Mouse (Mus musculus): ENCODE results near the gene Cyp21a1. TPM values are rescaled to one million over a fixed set of nuclear protein-coding genes. Genes with fewer than 3 reads are reported as not detected.
"Not testable (repeated sequence)": the region's sequence is repeated elsewhere in the genome, so short reads cannot be mapped to it uniquely, and the experiment has no call there.

Cyp21a1 gene
- polyA plus RNA-seq (2012) = not detected in 2 replicates

DNA sequence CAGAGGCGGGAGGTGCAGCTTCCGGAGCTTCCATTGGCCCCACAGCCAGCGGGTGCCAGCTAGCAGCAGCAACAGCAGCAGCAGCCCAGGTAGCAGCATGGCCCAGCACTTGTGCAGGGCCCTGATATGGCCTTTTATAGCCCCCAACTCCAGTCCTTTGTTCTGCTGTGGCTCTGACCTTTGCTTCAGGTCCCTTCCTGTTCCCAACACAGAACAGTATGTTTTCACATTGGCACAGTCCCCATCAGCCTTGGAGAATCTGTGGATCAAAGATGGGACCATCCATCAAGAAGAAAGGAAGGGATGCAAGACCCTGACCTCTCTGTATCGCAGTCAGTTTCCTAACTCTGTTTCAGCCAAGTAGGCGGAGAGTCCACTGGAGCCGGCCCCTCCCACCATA lies at the start of gene Cyp21a1:
Cyp21a1 (minus strand) TSS at position 261 of the 400 bp plus-strand sequence.
- not testable (repeated sequence) for TF ChIP-seq GATA1 (IDR thresholded peaks at IDR 0.05; ENCODE audit: low read length)

DNA sequence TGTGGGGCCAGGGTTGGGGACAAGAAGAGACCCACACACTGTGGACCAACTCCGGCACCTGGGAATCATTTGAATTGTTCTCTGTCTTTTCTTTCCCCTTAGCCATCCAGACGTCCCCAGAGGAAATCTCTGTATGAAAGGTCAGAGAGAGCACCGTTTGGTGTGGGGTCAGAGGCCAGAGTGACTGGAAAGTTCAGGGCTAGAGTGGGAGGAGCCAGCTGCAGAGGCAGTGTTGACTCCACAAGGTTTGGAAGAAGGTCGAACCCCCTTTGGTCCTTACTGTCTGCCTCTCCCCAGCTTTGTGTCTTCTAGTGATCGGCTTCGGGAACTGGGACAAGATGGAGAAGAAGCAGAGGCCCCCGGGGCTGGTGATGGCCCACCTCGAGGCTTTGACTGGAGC lies 49.1 kb upstream of the Cyp21a1 start:
- no peak for TF ChIP-seq GATA1 (IDR thresholded peaks at IDR 0.05; ENCODE audit: low read length)

DNA sequence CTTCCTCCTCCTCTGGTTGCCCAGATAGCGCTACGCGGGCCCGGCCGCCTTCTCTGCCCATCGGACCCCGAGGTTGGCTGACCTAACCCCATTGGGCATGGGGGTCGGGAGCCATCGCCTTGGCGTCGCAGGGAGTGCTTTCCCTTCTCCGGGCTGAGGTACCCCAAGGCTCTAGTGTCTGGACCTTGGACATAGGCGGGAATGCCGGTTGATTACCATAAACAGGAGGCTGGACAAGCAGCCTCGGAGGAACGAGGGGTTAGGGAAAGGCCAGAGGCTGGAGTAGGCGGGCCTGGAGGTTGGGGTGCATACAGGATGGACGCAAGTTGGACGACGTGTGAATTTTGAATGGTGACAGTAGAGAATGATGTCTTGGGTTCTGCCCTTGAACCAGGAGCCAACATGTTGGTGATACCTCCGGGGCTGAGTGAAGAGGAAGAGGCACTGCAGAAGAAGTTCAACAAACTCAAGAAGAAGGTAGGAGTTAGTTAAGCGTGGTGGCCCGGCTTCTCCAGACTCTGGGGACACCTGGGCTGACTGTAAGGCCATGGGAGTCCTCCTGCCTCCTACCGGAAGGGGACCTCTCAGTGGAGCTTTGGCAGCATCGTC lies 46.3 kb upstream of the Cyp21a1 start:
- TF ChIP-seq GATA1 (IDR thresholded peaks at IDR 0.05; ENCODE audit: low read length) = no peak

DNA sequence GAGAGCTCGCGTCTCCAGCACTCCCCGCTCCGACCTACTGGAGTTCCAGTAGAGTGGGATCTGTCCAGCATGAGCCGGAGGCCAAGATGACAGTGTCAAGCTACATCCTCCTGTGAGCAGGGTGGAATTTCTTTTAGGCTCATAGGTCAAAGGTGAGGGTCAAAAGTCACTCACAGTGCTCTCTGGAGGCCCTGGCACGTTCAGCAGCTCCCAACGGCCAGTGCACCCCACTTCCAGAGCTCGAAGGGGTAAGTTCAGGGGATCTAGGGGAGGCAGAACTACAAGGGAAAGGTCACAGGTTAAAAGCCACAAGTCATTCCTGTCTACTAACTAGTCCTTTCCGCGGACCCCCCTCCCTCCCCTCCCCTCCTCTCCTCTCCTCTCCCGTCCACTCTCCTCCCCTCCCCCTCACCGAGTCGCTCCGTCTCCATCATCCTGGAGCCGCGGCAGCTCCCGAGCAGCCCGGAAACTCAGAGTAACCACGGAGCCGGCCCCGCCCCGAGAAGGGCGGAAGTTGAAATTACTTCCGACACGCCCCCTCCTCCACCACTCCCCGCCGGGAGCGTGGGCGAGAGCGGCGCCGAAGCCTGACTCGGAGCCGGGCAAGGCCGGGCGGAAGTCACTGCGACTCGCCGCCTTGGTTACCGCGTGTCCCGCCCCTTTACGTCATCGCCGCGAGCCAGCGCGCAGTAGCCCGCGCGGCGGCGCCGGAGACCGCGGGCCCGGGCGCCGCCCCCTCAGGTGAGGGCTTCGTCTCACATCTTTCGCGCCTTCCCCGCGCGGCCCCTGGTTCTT lies 45.6 kb upstream of the Cyp21a1 start, which contains the start of the genes Skiv2l and Nelfe:
Skiv2l (minus strand) TSS at position 489 of the 795 bp plus-strand sequence.
Nelfe (plus strand) TSS at position 670 of the 795 bp plus-strand sequence.
- no peak for TF ChIP-seq GATA1 (IDR thresholded peaks at IDR 0.05; ENCODE audit: low read length)

DNA sequence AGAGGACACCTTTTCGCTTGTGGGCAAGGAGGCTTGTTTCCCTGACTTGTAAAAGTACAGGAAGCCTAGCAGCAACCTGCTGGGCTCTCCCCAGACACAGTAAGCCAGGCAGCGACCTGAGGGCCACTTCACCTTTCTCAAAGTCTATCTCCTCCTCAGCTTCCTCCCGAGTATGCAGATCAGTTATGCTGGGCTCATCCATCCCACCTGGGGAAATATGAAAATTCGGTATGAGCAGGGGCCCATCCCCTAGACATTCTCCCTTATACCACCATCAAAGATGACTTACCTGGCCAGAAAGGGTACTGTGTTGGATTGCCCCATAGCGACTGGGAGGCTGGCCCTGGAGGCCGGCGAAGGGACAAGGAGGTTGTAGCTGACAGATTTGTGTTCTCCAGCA lies 43.3 kb upstream of the Cyp21a1 start:
- no peak for TF ChIP-seq GATA1 (IDR thresholded peaks at IDR 0.05; ENCODE audit: low read length)

DNA sequence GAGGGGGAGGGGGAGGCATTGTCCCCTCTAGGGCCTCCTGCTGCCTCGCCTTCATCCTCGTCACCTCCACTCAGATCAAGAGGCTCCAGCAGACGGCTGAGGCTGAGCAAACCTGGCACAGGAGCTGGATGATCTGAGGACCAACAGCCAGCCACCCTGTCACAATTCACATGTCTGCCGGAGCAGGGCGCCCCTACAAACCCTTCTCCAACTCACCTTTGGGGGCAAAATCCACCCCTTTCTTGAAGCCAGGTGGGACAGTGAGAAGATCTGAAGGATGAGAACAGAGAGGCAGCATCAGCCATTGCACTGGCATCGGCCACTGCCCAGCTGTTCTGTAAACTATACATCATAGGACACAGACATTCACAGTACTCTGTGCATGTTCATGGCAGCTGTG lies 42.8 kb upstream of the Cyp21a1 start:
- no peak for TF ChIP-seq GATA1 (IDR thresholded peaks at IDR 0.05; ENCODE audit: low read length)

DNA sequence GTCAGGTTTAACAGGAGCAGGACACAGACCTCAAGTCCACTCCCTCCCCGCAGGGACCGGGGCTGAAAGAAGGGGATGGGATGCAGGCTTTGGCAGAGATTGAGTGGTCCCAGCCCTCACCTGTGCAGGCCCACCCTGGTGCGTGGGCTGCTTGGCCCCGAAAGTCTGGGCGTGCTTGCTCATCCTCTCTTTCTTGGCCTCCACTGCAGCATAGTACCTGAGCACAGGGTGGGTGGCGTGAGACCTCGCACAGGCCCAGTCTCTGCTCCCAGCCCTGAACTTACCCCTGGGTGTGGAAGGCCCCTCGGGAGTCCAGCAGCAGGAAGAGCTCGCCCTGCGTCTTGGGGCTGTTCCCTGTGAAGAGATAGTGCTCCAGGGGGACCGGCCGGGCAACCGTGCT lies 40.5 kb upstream of the Cyp21a1 start:
- TF ChIP-seq GATA1 (IDR thresholded peaks at IDR 0.05; ENCODE audit: low read length) = no peak

DNA sequence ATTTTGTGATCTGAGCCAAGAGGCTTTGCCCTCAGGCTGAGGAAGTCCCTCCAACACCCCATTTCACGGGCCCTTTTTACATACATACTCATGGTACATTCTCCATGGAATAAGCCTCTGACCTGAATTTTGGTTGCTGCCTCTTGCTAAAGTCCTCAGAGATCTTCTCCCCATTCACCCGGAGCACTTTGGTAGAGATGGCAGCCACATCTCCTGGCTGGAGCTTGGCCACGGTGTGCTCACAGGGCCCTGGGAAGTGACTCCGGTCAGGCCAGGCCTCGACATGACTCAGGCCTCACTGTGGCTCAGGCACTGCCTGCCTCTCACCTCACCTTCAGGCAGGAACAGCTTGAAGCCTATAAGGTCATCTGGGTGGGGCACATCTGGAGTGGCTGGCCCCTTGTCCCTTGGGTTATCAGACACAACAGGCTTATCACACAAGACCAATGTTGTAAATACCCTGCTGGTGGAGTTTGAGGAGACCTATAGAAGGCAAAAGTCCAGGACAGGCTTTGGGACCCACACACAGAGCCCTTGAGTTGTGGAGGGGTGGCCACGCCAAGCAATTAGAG lies 36.5 kb upstream of the Cyp21a1 start:
- TF ChIP-seq GATA1 (IDR thresholded peaks at IDR 0.05; ENCODE audit: low read length) = no peak

DNA sequence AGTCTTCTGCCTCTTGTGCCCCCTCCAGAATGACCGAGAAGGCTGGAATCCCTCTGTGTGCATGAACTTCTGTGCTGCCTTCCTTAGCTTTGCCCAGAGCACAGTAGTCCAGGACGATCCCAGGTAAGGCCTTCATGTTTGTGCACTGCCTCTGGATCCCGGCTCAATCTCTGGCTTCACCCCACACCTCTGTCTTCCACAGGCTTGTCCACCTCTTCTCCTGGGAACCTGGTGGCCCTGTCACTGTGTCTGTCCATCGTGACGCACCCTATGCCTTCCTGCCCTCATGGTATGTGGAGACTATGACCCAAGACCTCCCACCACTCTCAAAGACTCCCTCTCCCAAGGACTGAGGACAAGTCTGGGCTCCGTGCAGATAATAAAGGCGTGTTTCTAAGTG lies 34.4 kb upstream of the Cyp21a1 start:
- TF ChIP-seq GATA1 (IDR thresholded peaks at IDR 0.05; ENCODE audit: low read length) = no peak

DNA sequence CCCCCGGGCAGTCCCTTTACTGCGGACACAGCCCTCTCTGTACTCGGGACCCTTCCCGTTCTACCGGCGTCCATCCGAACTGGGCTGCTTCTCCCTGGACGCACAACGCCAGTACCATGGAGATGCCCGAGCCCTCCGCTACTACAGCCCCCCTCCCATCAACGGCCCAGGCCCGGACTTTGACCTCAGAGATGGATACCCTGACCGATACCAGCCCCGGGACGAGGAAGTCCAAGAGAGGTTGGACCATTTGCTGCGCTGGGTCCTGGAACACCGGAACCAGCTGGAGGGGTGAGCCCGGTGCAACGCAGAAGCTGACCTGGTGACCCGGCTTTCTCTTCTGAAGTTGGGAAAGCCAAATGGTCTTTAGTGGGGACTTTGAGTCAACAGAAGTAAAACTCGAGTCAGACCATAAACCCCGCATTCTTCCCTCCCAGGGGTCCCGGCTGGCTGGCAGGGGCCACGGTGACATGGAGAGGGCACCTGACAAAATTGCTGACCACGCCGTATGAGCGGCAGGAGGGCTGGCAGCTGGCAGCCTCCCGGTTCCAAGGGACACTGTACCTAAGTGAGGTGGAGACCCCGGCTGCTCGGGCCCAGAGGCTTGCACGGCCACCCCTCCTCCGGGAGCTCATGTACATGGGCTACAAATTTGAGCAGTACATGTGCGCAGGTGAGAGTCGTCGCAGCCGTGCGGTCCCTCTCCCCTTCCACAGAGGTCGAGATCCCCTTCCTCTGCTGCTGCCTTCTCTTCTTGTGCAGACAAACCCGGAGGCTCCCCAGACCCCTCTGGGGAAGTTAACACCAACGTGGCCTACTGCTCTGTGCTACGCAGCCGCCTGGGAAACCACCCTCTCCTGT lies 33.3 kb upstream of the Cyp21a1 start:
- TF ChIP-seq GATA1 (IDR thresholded peaks at IDR 0.05; ENCODE audit: low read length) = no peak

DNA sequence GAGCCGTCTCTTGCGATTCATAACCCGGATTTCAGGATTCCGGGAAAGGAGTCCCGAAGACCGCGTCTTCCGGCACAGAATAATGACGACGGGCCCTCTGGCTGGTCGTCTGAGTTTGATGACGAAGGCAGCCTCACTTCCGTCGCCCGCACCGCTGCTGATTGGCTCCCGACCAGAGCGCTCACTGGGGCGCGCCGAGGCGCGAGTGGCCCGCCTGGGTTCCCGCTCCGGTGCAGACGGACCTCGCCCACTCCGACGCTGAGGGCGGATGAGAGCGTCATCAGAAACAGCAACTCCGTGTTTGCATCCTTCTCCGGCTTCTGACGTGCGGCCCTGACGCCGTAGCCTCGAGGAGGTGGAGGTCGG lies 32.5 kb upstream of the Cyp21a1 start, which contains the start of the genes Stk19 and Dxo:
Stk19 (minus strand) TSS at position 90 of the 366 bp plus-strand sequence.
Dxo (plus strand) TSS at position 164 of the 366 bp plus-strand sequence.
- no peak for TF ChIP-seq GATA1 (IDR thresholded peaks at IDR 0.05; ENCODE audit: low read length)

DNA sequence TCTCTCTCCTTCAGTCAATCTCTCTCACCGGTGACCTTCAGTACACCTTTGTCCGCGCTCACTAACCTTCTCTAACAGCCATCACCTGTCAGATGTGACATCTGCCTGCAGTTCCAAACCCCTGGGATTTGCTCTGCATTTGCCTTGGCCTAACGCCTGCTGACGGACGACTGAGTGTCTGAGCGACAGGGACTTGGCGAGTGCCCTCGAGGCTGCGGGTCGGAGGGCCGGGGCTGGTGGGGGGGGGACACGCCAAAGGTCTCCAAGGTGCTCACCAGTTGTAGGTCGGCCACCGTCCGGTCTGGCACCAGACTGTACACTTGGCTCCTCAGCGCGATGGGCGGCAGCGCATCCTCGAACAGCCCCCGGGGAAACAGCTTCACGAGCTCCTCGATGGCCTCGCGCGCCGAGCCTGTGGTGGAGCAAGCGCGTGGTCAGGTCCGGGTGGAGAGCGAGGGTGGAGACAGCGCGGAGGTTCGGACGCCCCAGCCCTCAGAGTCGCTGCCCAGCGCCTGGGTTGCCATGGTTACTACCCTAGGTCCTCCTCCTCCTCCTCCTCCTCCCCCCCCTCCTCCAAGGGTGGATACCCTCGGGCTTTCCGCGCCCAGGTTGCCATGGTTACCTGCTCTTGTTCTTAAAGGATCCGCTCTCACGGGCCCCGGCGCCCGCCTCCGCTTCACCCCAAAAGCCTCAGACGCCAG lies 31.9 kb upstream of the Cyp21a1 start:
- no peak for TF ChIP-seq GATA1 (IDR thresholded peaks at IDR 0.05; ENCODE audit: low read length)

DNA sequence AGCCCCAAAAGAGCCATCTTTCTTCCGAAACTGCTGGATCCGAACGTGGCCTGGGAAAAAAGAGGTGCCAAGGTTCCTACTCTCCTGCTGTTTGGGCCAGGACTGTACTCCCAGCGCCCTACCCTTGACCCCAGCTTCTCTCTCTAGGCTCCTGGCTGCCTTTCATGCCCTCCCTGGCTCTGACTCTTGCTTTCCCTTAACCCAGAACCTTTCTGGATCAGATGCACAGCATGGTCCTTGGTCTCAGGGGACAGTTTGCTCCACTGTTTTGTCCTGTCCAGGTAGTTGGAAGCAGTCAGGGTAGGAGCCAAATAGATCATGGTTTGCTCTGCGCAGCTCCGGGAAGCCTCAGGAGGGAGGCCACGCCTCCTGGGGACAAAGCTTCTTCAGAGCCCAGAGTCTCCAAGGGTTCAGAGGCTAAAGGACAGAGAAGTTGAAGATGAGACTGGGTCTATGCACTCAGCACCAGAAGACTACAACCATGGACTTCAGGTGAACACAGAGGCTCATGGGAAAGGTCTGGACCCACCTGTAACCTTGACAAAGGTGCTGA lies 10.5 kb upstream of the Cyp21a1 start:
- TF ChIP-seq GATA1 (IDR thresholded peaks at IDR 0.05; ENCODE audit: low read length) = no peak

DNA sequence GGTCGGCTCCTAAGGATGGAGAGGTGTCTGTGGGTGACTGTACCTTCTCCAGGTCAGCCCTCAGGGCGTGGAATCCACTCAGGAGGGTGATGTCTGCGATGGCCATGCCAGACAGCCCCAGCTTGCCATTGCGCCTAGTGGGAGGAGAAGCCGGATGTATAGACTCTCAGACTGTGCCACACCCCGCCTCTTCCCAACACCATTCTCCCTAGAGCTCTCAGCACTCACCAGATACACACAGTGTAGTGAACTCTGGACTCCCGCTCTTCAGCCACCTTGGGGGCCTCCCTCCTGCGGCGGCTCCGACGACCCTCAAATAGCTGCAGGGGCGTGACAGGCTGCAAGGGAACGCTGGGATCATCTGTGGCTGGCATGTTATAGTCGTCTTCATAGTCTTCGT lies 6.9 kb upstream of the Cyp21a1 start:
- no peak for TF ChIP-seq GATA1 (IDR thresholded peaks at IDR 0.05; ENCODE audit: low read length)
